Mouse (Mus musculus) central nervous system, embryonic 18 days (tissue): ENCODE results near the gene Thumpd1. TPM values are rescaled to one million over a fixed set of nuclear protein-coding genes. Genes with fewer than 3 reads are reported as not detected.

ENCODE experiments used
- polyA plus RNA-seq: library from polyadenylated mRNA; depleted of rRNA; stranded (reverse); fragments of >200 nt; gene quantifications from 2 replicates; pipeline ENCODE4 v1.2.3, GENCODE M21; 2012; rRNA removed

Gene Thumpd1
- 52.3 and 52.6 TPM in 2 replicates for polyA plus RNA-seq

DNA sequence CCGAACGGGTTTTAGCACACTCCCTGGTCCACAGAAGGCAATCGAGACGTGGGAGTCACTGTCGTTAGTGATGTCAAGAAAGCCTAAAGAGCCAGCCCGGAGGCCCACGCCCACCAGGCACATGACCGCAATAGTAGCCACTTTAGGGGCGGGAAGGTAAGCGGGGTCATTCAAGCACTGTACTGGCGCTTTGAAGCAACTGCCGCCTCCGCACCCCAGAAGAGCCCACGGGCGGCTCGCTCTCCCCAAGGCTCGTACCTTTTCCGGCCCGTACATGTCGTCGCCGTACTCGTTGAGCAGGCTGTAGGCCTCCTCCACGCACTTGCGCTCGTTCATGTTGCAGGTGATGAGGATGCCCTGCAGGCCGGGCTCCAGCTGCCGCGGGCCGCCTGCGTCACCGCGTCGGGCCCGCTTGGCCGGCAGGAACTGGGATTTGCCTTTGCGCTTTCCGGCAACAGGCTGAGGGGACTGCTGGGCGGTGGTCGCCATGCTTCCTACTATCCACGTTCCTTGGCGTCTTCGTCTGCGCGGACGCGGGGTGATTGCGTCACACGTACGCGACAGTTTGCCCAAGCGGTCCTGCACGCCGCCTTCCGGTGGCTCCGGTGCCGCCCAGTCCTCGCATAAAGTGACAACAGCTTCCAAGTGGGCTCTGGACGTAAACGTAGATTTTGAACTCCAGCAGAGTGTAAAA is at the start of gene Thumpd1:
TSS of gene Thumpd1 (minus strand) at position 546 of the 694 bp plus-strand sequence.

DNA sequence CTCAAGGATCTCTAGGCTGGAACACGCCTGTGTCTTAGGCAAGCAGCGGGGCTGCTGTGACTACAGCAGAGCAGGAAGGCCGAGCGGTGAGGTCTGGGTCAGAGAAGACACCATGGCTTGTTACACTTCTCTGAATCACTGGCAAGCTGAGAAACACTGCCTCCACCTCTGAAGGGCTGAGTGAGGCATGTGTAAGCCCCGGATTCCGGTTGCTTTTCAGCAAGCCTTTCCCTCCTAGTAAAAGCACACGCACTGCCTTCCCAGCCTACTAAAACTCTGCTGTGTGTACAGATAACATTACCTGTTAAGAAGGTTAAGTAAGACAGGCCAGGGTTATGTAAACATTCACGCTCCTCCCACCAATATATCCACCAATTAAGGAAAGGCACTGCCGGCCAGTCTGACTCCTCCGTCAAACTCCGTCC is 39.9 kb upstream of the Thumpd1 start, which contains the start of gene Acsm3:
TSS of gene Acsm3 (plus strand) at position 397 of the 425 bp plus-strand sequence.

GRCm38 (mm10) chr7:119689726-119690125 is 30.9 kb downstream of the Thumpd1 start, which contains the start of gene Acsm4:
TSS of gene Acsm4 (plus strand) at chr7:119690026.

Other genes starting within 250 kb of the Thumpd1 start
- gene Umod, start 241.5 kb downstream of the Thumpd1 start, polyA plus RNA-seq, result not detected in 2 replicates
- 0.04 and 0.08 TPM in 2 replicates for gene Acsm5, start 201.3 kb downstream of the Thumpd1 start, polyA plus RNA-seq
- gene Pdilt, start 197.3 kb downstream of the Thumpd1 start, polyA plus RNA-seq, result 0.03 TPM in 1 of 2 replicates, not detected in the other
- gene Acsm2, start 166.5 kb downstream of the Thumpd1 start, polyA plus RNA-seq, result not detected in 2 replicates
- 0.04 TPM in 1 of 2 replicates, not detected in the other for gene Acsm1, start 113.8 kb downstream of the Thumpd1 start, polyA plus RNA-seq
- gene Acsm4, start 30.8 kb downstream of the Thumpd1 start, polyA plus RNA-seq, result 0.06 TPM in 1 of 2 replicates, not detected in the other
- gene Acsm3, start 40.1 kb upstream of the Thumpd1 start, polyA plus RNA-seq, result 0.03 and 0.07 TPM in 2 replicates
- 16.9 and 17.9 TPM in 2 replicates for gene Rexo5, start 73.2 kb upstream of the Thumpd1 start, polyA plus RNA-seq
- gene Eri2, start 73.3 kb upstream of the Thumpd1 start, polyA plus RNA-seq, result 9.9 and 10.0 TPM in 2 replicates
- gene Lyrm1, start 175.1 kb upstream of the Thumpd1 start, polyA plus RNA-seq, result 14.1 and 15.1 TPM in 2 replicates
- gene Dcun1d3, start 175.5 kb upstream of the Thumpd1 start, polyA plus RNA-seq, result 8.5 and 9.4 TPM in 2 replicates